Mouse (Mus musculus): ENCODE results near the gene Itga1. TPM values are rescaled to one million over a fixed set of nuclear protein-coding genes. Genes with fewer than 3 reads are reported as not detected.

Itga1 gene
- total RNA-seq, 2 experiments from 2014 or later, result 5.8 to 7.7 TPM

DNA sequence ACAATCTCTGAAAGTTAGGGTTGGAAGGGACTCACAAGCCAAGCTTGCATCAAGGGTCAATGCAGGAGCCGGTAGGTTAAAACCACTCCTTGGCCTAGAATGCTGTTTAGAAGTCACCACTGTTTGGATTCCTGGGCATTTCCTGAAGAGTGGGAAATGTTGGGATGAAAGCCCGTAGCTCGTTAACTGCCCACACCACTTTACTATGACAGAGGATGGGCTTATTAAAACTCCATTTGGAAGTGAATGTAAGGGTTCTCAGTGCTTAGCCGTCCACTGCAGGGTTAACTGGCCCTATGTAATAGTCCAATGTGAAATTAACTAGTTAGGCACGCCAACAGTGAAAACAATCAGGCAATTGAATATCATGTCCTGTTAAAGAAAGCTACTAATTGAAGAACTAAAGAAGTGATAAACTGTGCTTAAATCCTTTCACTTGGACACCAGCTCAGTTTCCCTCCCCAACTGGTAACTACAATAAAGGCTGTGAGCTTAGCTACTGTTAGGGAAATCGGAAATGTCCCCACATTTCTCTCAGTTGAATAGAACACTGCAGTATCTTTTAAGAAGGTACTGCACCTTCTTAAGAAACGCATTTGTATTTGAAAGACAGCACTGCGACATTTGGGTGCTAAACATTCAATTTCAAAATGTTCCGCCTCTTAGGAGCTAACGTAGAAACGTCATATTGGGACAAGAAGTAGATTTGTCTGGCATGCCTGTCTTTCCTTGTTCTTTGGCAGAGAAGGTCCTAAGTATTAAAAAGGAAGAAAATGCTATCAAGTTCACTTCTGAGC is 1.2 kb downstream of the Itga1 start:
- intact Hi-C loops (cut with DNase I), result no loop called here
- DNase-seq (ENCODE audit: low spot score in 2 of 2), result no peak

DNA sequence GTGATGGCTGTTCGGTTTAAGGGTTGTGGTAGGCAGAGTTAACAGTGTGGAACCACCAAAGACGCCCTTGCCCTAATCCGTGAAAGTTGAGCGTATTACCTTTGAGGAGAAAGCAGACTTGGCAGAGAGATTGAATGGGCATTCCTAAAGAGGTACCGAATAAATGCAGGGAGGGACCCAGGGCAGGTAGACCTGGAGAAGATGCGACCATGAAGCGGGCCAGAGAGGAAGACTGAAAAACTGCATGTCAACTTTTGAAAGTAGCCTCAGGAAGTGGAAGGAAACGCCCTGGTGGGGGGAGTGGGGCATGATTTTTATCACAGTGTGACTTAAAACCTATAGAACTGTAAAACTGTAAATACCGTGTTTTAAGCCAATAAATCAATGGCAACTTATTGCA is 2.4 kb downstream of the Itga1 start:
- intact Hi-C loops (cut with DNase I), result loop anchor here (5.0 kb wide), 1 partner anchor 112 kb away; no protein-coding TSS in a partner anchor
- DNase-seq (ENCODE audit: low spot score in 2 of 2), result no peak

DNA sequence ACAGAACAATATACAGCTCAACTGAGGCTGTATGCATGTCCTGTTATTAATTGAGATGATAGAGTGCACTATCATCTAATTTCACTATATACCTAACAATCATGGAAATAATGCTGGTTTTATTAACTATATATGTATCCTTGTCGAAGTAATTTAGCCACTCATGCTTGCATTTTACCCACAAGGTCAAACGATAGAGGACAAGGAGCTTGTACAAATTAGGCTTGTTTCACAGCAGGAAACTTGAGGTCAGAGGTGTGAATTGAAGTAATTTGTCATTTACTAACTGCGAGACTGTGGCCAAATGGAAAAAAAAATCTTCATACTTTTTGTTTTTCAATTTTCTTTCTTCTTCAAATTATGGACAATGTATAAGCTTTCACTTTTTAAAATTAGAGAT is 3.5 kb downstream of the Itga1 start:
- DNase-seq (ENCODE audit: low spot score in 2 of 2), result no peak

DNA sequence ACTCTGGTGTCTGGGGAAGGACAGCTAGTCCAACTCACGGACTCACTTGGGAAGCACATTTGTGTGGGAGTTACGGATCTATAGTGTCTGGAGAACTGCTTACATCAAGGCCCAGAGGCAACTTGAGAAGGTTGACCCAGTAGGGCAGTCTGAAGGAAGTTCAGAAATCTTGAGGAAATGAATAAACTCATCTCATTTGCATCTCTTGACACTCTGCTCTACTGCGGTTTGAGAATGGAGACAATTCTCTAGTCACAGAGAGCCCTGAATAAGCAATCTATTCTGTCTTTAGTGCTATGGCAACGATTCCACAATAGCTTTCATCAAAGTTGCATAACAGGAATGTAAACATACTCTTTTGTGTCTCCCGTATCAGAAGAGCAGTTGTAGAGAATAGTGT is 4.8 kb downstream of the Itga1 start:
- intact Hi-C loops (cut with DNase I), result loop anchor here (5.0 kb wide), 1 partner anchor 110 kb away; no protein-coding TSS in a partner anchor
- no peak for DNase-seq (ENCODE audit: low spot score in 2 of 2)

More for the DNA sequence above, 3.5 kb downstream of the Itga1 start:
- intact Hi-C loops (cut with DNase I), result loop anchor here (5.0 kb wide), 1 partner anchor 111 kb away; no protein-coding TSS in a partner anchor

DNA sequence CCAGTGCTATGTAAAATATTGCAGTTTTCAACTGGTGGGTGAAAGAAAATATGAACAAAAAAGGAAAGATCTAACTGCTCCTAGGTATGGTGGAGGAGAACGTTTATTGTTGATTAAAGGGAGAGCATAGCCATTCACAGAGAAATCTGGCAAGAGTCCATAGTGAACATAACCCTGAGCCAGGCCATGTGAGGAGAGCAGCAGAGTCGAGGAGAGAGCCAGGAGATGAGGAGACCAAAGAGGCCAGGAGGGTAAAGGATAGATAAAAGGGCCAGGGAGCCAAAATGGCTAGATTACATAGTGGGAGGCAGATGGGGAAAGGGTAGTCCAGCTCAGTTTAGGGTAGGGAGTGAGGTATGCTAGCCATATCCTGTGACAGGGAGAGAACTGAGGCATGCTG is 5.5 kb downstream of the Itga1 start:
- DNase-seq (ENCODE audit: low spot score in 2 of 2), result no peak
- intact Hi-C loops (cut with DNase I), result loop anchor here (5.0 kb wide), 1 partner anchor 109 kb away; no protein-coding TSS in a partner anchor

DNA sequence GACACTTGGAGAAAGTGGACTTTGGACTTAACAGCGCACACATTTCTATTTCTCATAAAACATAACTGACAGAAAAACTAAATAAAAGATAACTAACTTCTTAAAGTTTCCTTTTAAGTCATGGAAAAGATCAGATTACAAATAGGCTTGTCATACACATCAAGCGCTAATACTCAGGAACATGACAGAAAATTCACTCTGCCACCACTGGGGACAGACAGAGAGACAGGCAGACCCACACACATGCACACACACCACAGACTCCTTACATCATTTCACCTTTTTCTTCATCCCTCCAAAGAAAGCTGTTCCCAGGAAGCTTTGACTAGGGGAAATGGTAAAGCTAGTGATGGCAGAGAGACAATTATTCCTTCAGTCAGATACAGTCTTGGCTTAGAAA is 6.4 kb downstream of the Itga1 start:
- intact Hi-C loops (cut with DNase I), result loop anchor here (5.0 kb wide), 1 partner anchor 108 kb away; no protein-coding TSS in a partner anchor
- DNase-seq (ENCODE audit: low spot score in 2 of 2), result no peak

DNA sequence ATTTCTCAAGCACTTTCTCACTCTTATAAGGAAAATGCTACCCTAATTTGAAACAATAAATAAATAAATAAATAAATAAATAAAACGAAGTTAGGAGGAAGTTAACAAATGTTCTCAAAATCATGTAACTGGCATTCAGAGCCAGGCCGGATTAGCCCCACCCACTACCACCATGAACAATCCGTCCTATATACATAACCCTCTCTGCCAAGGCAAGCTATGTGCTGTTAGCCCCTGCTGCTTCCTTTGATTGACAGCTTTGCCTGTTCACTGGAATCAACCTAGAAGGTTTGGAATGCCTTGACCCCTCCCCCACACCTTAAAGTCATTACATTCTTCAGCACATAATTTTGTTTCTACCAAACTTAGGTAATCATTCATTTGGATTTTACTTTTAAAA is 10.3 kb downstream of the Itga1 start:
- intact Hi-C loops (cut with DNase I), result no loop called here
- no peak for DNase-seq (ENCODE audit: low spot score in 2 of 2)

DNA sequence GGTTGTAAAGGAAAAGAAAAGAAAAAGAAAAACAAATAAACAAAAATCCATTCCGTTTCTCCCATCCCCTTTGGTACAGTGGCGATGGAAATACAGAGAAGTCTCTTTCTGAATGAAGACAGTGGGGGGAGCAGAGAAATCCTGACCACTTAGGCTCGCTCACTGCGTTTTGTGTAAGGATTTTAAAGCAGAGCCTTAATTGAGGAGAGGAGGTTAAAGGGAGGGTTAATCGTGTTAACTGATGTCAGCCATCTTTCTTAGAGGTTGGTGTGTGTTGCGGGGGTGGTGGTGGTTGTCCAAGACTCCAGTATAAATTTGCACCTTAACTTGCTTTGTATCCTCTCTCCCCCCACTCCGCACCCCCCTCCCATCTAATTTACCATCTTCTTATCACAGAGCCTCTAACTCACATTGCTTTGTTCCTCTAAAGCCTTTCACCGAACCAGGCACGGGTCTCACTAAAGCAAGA is 10.8 kb downstream of the Itga1 start:
- no peak for DNase-seq (ENCODE audit: low spot score in 2 of 2)
- intact Hi-C loops (cut with DNase I), result no loop called here

DNA sequence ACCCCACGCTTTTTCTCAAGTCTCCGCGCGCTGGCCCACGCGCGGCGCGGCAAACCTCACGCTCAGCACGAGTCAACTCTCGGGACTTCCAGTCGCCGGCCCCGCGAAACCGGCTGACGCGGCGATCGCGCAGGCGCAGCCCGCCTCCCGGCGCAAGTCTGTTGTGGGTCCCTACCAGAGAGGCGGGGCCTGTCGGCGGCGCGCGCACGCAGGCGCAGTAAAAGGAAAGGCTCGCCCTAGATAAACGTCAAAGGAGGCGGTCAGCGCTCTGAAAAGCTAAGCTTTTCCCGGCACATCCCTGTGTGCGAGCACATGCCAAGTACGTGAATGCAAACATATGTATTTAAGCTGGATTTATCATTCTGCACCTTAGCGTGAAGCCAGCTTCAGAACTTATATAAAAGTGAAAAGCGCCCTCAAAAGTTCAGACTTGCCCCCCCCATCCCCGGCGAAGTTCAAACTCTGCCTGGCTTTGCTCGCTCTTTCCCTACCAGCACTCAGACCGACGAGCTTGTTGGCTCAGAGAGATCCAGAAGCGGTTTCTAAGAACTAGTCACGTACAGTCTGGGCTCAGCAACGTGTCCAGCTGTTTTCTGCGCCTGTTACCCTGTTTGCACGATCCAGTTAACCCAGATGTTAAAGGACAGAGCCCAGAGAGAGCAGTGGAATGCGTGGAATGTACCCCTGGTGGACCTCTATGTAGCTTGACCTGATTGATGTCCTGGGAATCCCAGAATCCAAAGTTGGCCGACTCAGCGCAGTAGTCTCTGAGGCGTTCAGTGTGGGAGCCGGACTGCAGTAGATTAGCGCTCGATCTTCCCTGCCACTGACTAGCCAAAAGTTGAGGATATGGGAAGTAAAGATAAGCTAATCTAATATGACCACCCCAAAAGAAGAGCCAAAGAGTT is 11.4 kb downstream of the Itga1 start, which contains the start of gene Pelo:
Gene Pelo (minus strand): TSS at position 118 of the 908 bp plus-strand sequence.
- intact Hi-C loops (cut with DNase I), result no loop called here
- DNase-seq (ENCODE audit: low spot score in 2 of 2), result peak; percentile 94

DNA sequence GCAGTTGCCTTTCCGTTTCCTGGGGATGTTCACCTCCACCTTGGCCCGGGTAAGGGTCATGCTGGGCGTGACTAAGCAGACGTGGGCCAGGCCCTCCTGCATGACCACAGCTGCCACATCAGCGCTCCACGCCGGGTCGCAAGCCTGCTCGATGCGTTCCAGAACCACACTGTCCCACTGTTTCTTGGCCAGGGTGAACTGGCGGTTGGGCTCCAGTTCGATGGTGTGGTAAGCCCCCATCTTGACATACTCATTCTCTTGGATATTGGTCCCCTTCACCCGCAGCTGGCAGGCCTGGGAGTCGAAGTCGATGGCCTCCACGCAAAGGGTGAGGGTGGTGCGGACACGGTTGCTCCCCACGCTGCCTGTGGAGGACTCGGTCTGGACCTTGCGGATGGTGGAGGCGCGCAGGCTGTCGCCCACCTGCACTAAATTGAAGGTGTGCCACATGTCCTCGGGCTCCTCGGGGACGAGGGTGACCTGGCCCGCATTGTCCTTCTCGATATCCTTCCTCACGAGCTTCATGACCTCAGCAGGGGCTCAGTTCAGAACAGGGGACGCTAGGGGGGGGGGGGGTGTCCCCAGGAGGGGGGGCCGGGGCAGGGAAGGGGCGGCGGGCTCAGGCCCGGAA is 12.3 kb downstream of the Itga1 start:
- intact Hi-C loops (cut with DNase I), result no loop called here
- peak; percentile 11 to 22 for DNase-seq (ENCODE audit: low spot score in 2 of 2)

DNA sequence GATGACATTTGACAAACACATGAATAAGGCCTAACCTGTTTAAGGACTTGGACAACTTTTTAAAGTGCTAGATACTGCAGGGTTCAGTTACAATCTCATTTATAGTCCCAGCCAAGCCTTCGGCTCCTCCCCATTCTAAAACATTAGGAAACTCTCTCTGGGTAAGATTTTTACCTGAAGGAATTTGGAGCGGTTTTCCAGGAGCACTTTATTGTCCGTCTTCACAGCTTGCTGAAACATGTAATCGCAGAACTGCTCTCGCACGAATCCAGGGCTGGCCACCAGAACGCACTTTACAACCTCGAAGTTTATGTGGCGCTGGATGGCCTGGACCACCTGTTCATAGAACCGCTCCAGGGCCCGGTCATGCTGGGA is 12.8 kb downstream of the Itga1 start:
- DNase-seq (ENCODE audit: low spot score in 2 of 2), result no peak
- intact Hi-C loops (cut with DNase I), result no loop called here

DNA sequence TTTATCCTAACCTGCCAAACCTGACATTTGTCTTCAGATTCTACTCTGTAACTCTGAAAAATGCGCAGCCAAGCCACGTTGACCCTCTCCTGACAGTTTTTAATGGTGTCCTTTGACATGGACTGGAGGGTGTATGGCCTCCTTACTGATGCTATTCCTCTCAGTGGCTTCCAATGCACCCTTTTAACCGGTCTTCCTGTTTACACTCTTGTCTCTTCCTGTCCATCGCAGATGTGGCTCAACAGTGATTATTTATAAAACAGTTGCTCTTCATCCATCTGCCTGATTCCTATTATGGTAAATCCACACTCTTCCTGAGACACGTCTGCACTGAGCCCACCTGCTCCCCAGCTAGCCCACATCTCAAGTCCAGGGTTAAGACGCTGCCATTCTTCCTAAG is 15.8 kb downstream of the Itga1 start:
- no peak for DNase-seq (ENCODE audit: low spot score in 2 of 2)
- intact Hi-C loops (cut with DNase I), result no loop called here

DNA sequence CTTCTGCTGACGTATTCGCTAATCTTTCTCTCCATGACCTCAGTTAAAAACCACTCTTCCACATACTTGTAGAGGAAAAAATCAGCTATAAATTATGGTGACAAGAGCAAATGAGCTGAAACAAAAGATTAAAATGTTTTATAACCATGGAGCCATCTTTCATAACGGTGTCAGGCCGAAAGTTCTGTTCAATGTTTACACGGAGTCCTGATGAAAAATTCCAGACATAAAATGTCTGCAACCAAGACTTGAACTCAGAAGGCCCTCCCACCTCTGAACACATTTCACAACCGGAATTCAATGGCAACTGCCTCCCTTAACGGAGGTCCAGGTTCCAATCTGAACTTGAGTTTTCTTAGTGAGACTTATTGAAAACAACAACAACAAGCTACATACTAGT is 19.4 kb downstream of the Itga1 start:
- intact Hi-C loops (cut with DNase I), result no loop called here
- DNase-seq (ENCODE audit: low spot score in 2 of 2), result no peak

DNA sequence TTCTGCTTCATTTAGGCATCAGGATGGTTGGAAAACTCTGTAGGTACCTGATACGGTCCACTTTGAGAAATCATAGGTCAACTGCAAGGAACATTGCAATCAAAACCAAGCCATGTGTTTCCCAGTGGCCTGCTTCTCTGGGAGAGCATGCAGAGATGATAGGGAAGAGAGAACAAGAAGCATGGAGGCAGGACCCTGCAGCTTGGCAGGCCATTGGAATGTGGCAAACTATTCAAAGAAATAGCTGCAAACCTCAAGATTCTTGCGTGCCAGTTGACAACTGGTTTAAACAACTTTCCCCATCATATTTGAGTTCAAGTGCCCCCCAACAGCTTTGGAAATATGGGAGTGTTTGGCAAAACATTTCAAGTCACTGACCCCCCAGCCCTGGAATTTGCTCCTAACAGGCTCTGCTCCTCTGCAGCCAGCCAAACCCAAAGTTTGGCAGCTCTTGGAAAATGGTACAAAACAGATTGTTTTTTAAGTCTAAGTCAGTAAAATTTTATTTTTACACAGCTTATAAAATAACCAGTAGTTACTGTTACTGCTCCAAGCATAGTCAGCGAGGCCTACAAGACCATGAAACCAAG is 21.7 kb downstream of the Itga1 start:
- DNase-seq (ENCODE audit: low spot score in 2 of 2), result no peak
- intact Hi-C loops (cut with DNase I), result no loop called here

DNA sequence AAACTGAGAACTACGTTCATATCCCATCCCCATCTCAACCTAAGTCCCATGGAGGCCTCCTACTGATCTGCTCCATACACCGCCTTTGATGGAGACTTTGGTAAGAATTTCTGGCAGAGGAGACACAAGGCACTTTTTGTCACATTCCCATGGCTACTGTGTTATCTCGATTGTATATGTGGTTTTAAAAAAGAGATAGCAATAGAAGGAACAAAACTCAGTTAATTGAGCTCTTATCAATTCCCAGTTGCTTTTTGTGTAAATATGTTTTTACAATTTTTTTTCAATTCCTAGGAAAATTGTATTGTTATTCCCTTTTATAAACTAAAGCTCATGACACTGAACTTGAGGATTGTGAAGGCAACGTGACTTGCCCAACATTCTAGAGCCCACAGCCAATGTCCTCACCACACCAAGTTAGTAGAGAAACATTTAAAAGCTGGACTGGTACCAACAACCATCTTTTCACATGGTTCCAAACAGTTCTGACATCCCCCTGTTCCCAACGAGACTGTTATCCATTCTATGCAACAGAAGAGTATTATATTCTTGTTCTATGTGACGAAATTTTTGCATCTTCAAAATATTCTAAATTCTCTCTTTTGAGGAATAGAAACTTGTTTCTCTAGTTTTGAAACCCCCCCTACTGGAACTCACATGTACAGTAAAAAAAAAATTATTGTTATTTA is 22.6 kb downstream of the Itga1 start:
- DNase-seq (ENCODE audit: low spot score in 2 of 2), result no peak
- intact Hi-C loops (cut with DNase I), result no loop called here

DNA sequence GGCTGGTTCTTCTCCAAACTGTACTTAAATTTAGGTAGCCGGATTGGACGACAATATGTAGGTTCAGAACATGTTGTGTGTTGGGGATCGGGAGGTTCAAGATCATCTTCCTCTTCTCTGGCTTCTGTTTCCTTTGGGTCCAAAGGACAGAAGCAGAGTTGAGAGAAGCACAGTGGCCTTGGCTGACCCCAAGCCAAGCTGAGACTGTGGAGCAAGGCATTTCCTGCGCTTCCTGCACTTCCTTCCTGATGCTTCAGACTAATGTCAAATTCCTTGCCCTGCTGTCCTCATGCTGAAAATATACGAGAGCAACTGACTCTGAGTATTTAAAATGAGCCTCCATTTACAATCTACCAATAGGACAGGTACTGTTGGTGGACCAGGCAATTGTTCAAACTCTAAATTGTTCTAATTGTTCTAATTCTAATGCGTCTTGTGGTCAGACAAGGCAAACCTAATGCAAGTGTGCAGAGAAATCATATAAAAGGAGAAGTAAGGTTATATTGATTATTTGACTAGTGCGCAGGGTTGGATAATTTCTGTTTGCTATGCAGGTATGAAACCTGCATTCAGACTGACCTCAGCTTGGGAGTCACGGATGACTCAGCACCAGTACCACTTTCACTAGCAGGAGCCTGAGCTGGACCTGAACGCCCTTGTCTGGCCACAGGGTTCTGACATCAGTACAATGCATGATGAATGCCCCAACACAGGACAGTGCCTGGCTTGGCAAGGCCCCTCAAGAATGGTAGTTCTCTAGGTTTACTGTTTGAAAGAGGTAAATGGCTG is 24.2 kb downstream of the Itga1 start:
- no peak for DNase-seq (ENCODE audit: low spot score in 2 of 2)
- intact Hi-C loops (cut with DNase I), result no loop called here

DNA sequence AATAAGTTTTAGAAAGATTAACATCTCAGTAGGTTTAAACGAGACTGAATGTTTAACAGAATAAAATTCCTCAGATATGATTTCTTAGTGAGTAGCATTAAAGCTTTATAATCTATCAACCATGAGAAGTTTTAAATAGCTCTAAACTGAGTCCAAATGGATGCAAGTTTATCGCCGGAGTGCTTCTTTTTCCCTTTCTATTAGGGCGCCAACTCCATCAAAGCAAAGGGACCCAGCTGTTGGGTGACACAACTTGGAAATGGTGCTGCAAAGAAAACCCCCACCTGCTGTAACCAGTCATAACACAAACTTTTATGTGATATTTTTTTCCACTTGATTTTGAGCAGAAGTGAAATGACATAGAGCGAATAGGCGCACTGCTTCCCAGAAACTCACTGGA is 29.4 kb downstream of the Itga1 start:
- DNase-seq (ENCODE audit: low spot score in 2 of 2), result no peak
- intact Hi-C loops (cut with DNase I), result no loop called here

DNA sequence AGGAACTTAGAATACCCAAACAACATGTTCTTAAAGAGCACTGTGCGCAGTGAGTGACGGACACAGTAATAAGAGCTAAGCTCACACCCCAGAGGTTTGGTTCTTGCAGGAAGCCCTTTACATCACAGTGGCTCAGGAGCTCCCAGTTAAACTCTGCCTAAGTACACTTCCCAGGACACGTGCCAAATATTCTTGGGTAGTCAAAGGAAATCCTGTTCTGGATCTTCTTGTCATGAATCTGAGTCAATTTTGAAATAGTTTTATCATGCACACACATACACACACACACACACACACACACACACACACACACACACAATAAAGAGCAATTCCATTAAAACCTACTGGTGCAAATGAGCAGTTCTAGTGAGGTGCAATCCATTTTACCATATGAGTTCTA is 30.3 kb downstream of the Itga1 start:
- intact Hi-C loops (cut with DNase I), result no loop called here
- DNase-seq (ENCODE audit: low spot score in 2 of 2), result no peak
